Mouse (Mus musculus): Measurements from ENCODE around the gene Sugp1.

DNA sequence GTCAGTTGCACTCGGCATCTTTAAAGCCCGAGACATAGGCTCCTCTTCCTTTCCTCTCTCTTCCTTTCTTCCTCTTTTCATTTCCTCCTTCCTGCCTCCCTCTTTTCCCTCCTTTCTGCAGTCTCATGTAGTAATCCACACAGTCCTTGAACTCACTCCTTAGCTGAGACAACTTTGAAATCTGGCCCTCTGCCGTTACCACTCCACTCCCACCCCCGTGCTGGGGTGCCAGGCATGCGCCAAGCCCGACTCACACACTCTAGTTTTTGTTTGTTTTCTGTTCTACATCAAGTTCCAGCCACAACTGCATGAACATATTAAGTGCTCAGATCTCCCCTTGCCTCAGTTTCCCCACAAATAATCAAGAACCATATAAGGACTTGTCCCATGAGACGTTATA is 62.3 kb downstream of the Sugp1 start:
- TF ChIP-seq CTCF (IDR thresholded peaks at IDR 0.05; ENCODE audit: extremely low read depth, insufficient read depth, low read length) (no peak), POLR2A (IDR thresholded peaks at IDR 0.05; ENCODE audit: extremely low read depth, insufficient read depth, low read length) (no peak)
